Mouse (Mus musculus) E14TG2a.4 (cell line): ENCODE data around the gene Usp50.

ENCODE experiments used
- CTCF ChIP-seq: conservative IDR thresholded peaks from 2 replicates; pipeline ENCODE4 v1.5.1; 2014; ENCODE audit warnings: low read length
- NANOG ChIP-seq: IDR thresholded peaks from 2 replicates; pipeline ENCODE4 v1.6.1; 2014; ENCODE audit warnings: borderline replicate concordance, low read length, mixed read lengths
- POU5F1 ChIP-seq: IDR thresholded peaks from 2 replicates; pipeline ENCODE4 v1.6.1; 2014; ENCODE audit warnings: low read length, borderline replicate concordance

GRCm38 (mm10) chr2:126767599-126767998 is 15.7 kb downstream of the Usp50 start:
- TF ChIP-seq CTCF, result peak; percentile 52
- no peak for TF ChIP-seq NANOG
- TF ChIP-seq POU5F1, result no peak
